ENCODE assay signal across 10 mouse cellular contexts in the genomic region with DNA sequence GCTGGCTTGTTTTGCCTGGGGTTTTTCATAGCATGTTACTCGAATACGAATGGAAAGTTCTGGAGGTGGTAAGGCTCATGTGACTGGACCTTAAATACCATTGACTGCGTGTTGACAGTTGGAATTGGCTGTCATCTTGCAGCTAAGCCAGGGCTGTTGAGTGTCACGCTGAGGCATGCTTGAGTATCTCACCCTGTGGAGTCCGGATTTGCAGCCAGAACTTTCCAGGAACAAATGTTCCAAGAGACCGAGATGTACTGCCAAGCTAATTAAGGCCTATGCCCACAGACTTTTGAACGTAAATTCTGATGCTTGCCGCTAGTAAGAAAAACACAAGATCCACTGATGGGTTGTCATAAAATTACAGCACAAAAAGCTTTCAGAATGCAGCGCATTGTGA.
DNase-seq lines count a peak whose midpoint lies in the region; ATAC-seq and TF ChIP-seq lines count a peak whose summit lies in the region.
"Had no signal": no experiment of that assay in that cellular context is flagged by ENCODE, and none has a peak within 500 bp of the region (broad histone marks: within the 10 kb centered on the region; RNA-seq: fewer than 3 reads in every experiment).

No protein-coding gene starts in this region.

- peak; percentile 4 for DNase-seq in NIH3T3 (ENCODE audit: low read depth)
- DNase-seq in brain, adult 2 months (ENCODE audit: low read depth, low spot score) = peak; percentile 81
- DNase-seq in layer of hippocampus, postnatal 10 days (ENCODE audit: low spot score in 2 of 2) = peak; percentile 16 to 22
- no peak for DNase-seq in neural tube, embryonic 10.5 days (ENCODE audit: extremely low spot score, low spot score)
- DNase-seq: lung, postnatal 36 days had no signal

- no peak overlapping the region for H3K9ac ChIP-seq in heart, embryonic 12.5 days
- H3K9ac ChIP-seq in intestine, postnatal 0 days (ENCODE audit: low read depth, low read length) = no peak overlapping the region
- no peak overlapping the region for H3K9ac ChIP-seq in neural tube, embryonic 15.5 days (replicated peaks)
- H3K9ac ChIP-seq: embryonic facial prominence, embryonic 12.5 days; hindbrain, embryonic 13.5 days had no signal

- no peaks in the 10 kb centered on the region for H3K27me3 ChIP-seq in heart, embryonic 12.5 days (replicated peaks)
- no peaks in the 10 kb centered on the region for H3K27me3 ChIP-seq in intestine, postnatal 0 days (replicated peaks; ENCODE audit: control insufficient read depth, insufficient read depth, low read length)
- H3K27me3 ChIP-seq in neural tube, embryonic 15.5 days (replicated peaks) = no peaks in the 10 kb centered on the region
- H3K27me3 ChIP-seq: embryonic facial prominence, embryonic 12.5 days; hindbrain, embryonic 13.5 days had no signal

- H3K4me3 ChIP-seq in heart, embryonic 12.5 days = no peak overlapping the region
- H3K4me3 ChIP-seq in intestine, postnatal 0 days (ENCODE audit: low read depth, low read length) = no peak overlapping the region
- no peak overlapping the region for H3K4me3 ChIP-seq in neural tube, embryonic 15.5 days (replicated peaks)
- H3K4me3 ChIP-seq: embryonic facial prominence, embryonic 12.5 days; hindbrain, embryonic 13.5 days had no signal

- WGBS in heart, embryonic 12.5 days = 39% methylated on average over 9 of the region's 9 CpGs
- 72% methylated on average over 9 of the region's 9 CpGs for WGBS in intestine, postnatal 0 days
- WGBS in neural tube, embryonic 15.5 days = 77% methylated on average over 9 of the region's 9 CpGs

- peak; percentile 68; the same call in 1 of the 2 replicates for ATAC-seq in heart, embryonic 12.5 days (ENCODE audit: insufficient number of reproducible peaks, low FRiP score)
- no peak for ATAC-seq in intestine, postnatal 0 days
- no peak for ATAC-seq in neural tube, embryonic 15.5 days (ENCODE audit: low FRiP score)

- H3K36me3 ChIP-seq in heart, embryonic 12.5 days = no peaks in the 10 kb centered on the region
- H3K36me3 ChIP-seq in intestine, postnatal 0 days (ENCODE audit: control insufficient read depth, insufficient read depth) = no peaks in the 10 kb centered on the region
- H3K36me3 ChIP-seq in neural tube, embryonic 15.5 days = no peaks in the 10 kb centered on the region
- H3K36me3 ChIP-seq: embryonic facial prominence, embryonic 12.5 days; hindbrain, embryonic 13.5 days had no signal

- H3K9me3 ChIP-seq in heart, embryonic 12.5 days (replicated peaks) = no peaks in the 10 kb centered on the region
- H3K9me3 ChIP-seq in intestine, postnatal 0 days (ENCODE audit: control insufficient read depth) = no peaks in the 10 kb centered on the region
- no peaks in the 10 kb centered on the region for H3K9me3 ChIP-seq in neural tube, embryonic 15.5 days (replicated peaks)
- H3K9me3 ChIP-seq: embryonic facial prominence, embryonic 12.5 days; hindbrain, embryonic 13.5 days had no signal

- H3K4me1 ChIP-seq in heart, embryonic 12.5 days (replicated peaks) = 0 out of 2 replicates have a peak, but pooled peaks cover 10% of the 10 kb centered on the region
- no peaks in the 10 kb centered on the region for H3K4me1 ChIP-seq in intestine, postnatal 0 days (replicated peaks; ENCODE audit: control insufficient read depth, insufficient read depth, low read length)
- H3K4me1 ChIP-seq in neural tube, embryonic 15.5 days = no peaks in the 10 kb centered on the region
- H3K4me1 ChIP-seq: embryonic facial prominence, embryonic 12.5 days; hindbrain, embryonic 13.5 days had no signal

- no peak overlapping the region for H3K4me2 ChIP-seq in heart, embryonic 12.5 days
- H3K4me2 ChIP-seq in intestine, postnatal 0 days (replicated peaks; ENCODE audit: low read depth) = no peak overlapping the region
- H3K4me2 ChIP-seq in neural tube, embryonic 15.5 days = no peak overlapping the region
- H3K4me2 ChIP-seq: embryonic facial prominence, embryonic 12.5 days; hindbrain, embryonic 13.5 days had no signal

- peak overlapping the region; percentile 62; the same call in 1 of the 2 replicates for H3K27ac ChIP-seq in heart, embryonic 12.5 days (ENCODE audit: poor library complexity, severe bottlenecking)
- no peak overlapping the region for H3K27ac ChIP-seq in intestine, postnatal 0 days (ENCODE audit: low read depth, low read length)
- H3K27ac ChIP-seq in neural tube, embryonic 15.5 days (replicated peaks) = no peak overlapping the region
- H3K27ac ChIP-seq: embryonic facial prominence, embryonic 12.5 days; hindbrain, embryonic 13.5 days had no signal

- TF ChIP-seq CTCF in intestine, postnatal 0 days (IDR thresholded peaks at IDR 0.05; ENCODE audit: low read depth) = no peak
